ENCODE assay signal across 15 mouse cellular contexts in the genomic region with DNA sequence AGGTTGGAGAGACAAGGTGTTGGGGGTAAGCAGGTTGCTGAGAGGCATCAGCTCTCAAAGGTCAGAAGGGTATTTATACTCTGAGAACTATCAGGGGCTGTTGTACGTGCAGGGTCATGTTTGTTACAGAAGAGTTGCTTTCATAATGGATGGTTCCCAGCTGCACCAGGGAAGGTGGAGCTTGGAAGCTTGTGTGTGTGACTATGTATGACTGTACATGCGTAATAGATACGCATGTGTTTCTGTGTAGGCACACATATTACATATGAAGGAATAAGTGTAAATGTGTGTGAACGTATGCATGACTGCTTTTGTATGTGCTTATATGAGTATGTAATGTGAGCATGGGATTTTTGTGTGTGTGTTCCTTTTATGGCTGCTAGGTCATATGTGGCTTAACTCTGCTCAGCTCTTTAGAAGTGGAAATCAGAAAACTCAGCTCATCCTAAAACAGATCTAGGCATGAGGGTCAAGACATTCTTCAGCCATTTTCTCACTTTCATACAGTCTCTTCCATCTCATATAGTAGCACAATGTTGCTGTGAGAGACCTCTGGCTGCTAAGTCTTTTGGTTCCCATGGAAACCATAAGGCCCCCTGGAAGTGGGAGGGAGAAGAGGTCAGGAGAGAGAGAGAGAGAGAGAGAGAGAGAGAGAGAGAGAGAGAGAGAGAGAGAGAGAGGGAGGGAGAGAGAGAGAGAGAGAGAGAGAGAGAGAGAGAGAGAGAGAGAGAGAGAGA. TPM values are rescaled to one million over a fixed set of nuclear protein-coding genes. Genes with fewer than 3 reads are reported as not detected.
DNase-seq lines count a peak whose midpoint lies in the region; ATAC-seq and TF ChIP-seq lines count a peak whose summit lies in the region.
"Had no signal": no experiment of that assay in that cellular context is flagged by ENCODE, and none has a peak within 500 bp of the region (broad histone marks: within the 10 kb centered on the region; RNA-seq: fewer than 3 reads in every experiment).

No protein-coding gene starts in this region.

- DNase-seq in brain, embryonic 14.5 days (ENCODE audit: low read depth) = peak; percentile 61
- no peak for DNase-seq in forebrain, embryonic 10.5 days (ENCODE audit: extremely low spot score, low spot score)
- no peak for DNase-seq in hindbrain, embryonic 14.5 days (ENCODE audit: low spot score)
- no peak for DNase-seq in left cerebral cortex, adult 11 months (ENCODE audit: low spot score)
- DNase-seq in gastrocnemius, postnatal 14 days = no peak
- no peak for DNase-seq in cerebellum, postnatal 14 days
- DNase-seq: adrenal gland, postnatal 25 days; lung, postnatal 4 days; thymus, adult 18-20 months had no signal

- peak overlapping the region; percentile 44; the same call in 1 of the 2 replicates for H3K27ac ChIP-seq in forebrain, embryonic 10.5 days
- H3K27ac ChIP-seq in hindbrain, embryonic 14.5 days = peak overlapping the region; percentile 3; the same call in 1 of the 2 replicates
- peak overlapping the region; percentile 62; the same call in 1 of the 2 replicates for H3K27ac ChIP-seq in midbrain, embryonic 15.5 days
- H3K27ac ChIP-seq: embryonic facial prominence, embryonic 12.5 days; liver, embryonic 14.5 days had no signal

- no peaks in the 10 kb centered on the region for H3K36me3 ChIP-seq in forebrain, embryonic 10.5 days (replicated peaks)
- no peaks in the 10 kb centered on the region for H3K36me3 ChIP-seq in hindbrain, embryonic 14.5 days (replicated peaks; ENCODE audit: control insufficient read depth, insufficient read depth)
- no peaks in the 10 kb centered on the region for H3K36me3 ChIP-seq in midbrain, embryonic 15.5 days (replicated peaks)
- H3K36me3 ChIP-seq: embryonic facial prominence, embryonic 12.5 days; heart, embryonic 12.5 days had no signal

- ATAC-seq in hindbrain, embryonic 14.5 days (ENCODE audit: low FRiP score) = peak; percentile 52; the same call in 1 of the 2 replicates
- ATAC-seq in midbrain, embryonic 15.5 days (replicated peaks) = peak; percentile 89
- ATAC-seq in CD4-positive, CD25-positive, alpha-beta regulatory T cell, adult 4 months = no peak

- TF ChIP-seq CTCF in brain, embryonic 14.5 days (IDR thresholded peaks at IDR 0.05; ENCODE audit: borderline replicate concordance, extremely low read depth, insufficient read depth, insufficient read length) = no peak

- H3K9ac ChIP-seq in hindbrain, embryonic 14.5 days = no peak overlapping the region
- H3K9ac ChIP-seq in midbrain, embryonic 15.5 days = no peak overlapping the region
- H3K9ac ChIP-seq: embryonic facial prominence, embryonic 12.5 days; heart, embryonic 12.5 days; liver, embryonic 14.5 days had no signal

- WGBS in forebrain, embryonic 10.5 days = 87% methylated on average over 4 of the region's 4 CpGs
- WGBS in hindbrain, embryonic 14.5 days = 66% methylated on average over 4 of the region's 4 CpGs
- 77% methylated on average over 4 of the region's 4 CpGs for WGBS in midbrain, embryonic 15.5 days

- H3K27me3 ChIP-seq in forebrain, embryonic 10.5 days (ENCODE audit: poor library complexity, severe bottlenecking) = no peaks in the 10 kb centered on the region
- no peaks in the 10 kb centered on the region for H3K27me3 ChIP-seq in hindbrain, embryonic 14.5 days (ENCODE audit: control insufficient read depth, insufficient read depth, low read length)
- no peaks in the 10 kb centered on the region for H3K27me3 ChIP-seq in midbrain, embryonic 15.5 days (replicated peaks)
- H3K27me3 ChIP-seq: embryonic facial prominence, embryonic 12.5 days; heart, embryonic 12.5 days had no signal

- intact Hi-C loops in gastrocnemius, postnatal 14 days (cut with DNase I; ENCODE audit: low total_unique reads) = no loop called here

- no peaks in the 10 kb centered on the region for H3K9me3 ChIP-seq in forebrain, embryonic 10.5 days
- no peaks in the 10 kb centered on the region for H3K9me3 ChIP-seq in hindbrain, embryonic 14.5 days (ENCODE audit: control insufficient read depth, low read length)
- no peaks in the 10 kb centered on the region for H3K9me3 ChIP-seq in midbrain, embryonic 15.5 days
- H3K9me3 ChIP-seq: embryonic facial prominence, embryonic 12.5 days; heart, embryonic 12.5 days had no signal

- H3K4me3 ChIP-seq in forebrain, embryonic 10.5 days = no peak overlapping the region
- H3K4me3 ChIP-seq in hindbrain, embryonic 14.5 days (replicated peaks; ENCODE audit: low read length) = no peak overlapping the region
- no peak overlapping the region for H3K4me3 ChIP-seq in midbrain, embryonic 15.5 days
- H3K4me3 ChIP-seq: embryonic facial prominence, embryonic 12.5 days; heart, embryonic 12.5 days had no signal

- TF ChIP-seq POLR2A in brain, embryonic 14.5 days (IDR thresholded peaks at IDR 0.05; ENCODE audit: borderline replicate concordance, extremely low read depth, insufficient read depth, insufficient read length, poor library complexity, severe bottlenecking) = no peak

- no peak overlapping the region for H3K4me2 ChIP-seq in hindbrain, embryonic 14.5 days (replicated peaks)
- H3K4me2 ChIP-seq in midbrain, embryonic 15.5 days = no peak overlapping the region
- H3K4me2 ChIP-seq: embryonic facial prominence, embryonic 12.5 days; heart, embryonic 12.5 days had no signal

- H3K4me1 ChIP-seq in forebrain, embryonic 10.5 days = peaks cover 16% of the 10 kb centered on the region
- H3K4me1 ChIP-seq in hindbrain, embryonic 14.5 days (replicated peaks; ENCODE audit: control insufficient read depth, insufficient read depth, low read length) = peaks cover 12% of the 10 kb centered on the region; the same call in 1 of the 2 replicates
- peaks cover 13% of the 10 kb centered on the region for H3K4me1 ChIP-seq in midbrain, embryonic 15.5 days
- H3K4me1 ChIP-seq: embryonic facial prominence, embryonic 12.5 days had no signal

RNA-seq across cellular contexts. Expression of a gene that starts 25.0 kb away (rescaled TPM):
- polyA plus RNA-seq in brain, embryonic 14.5 days (2012; rRNA removed) = 17.7 and 24.8 TPM in 2 replicates
- 37.6 and 38.8 TPM in 2 replicates for polyA plus RNA-seq in forebrain, embryonic 10.5 days (2016; fragmentation: Nextera tagmentation; extraction: Ambion mirVana)
- 29.2 and 35.2 TPM in 2 replicates for polyA plus RNA-seq in hindbrain, embryonic 14.5 days (2014; fragmentation: Nextera tagmentation; extraction: Ambion mirVana)
- polyA plus RNA-seq in midbrain, embryonic 15.5 days (2015; fragmentation: Nextera tagmentation; extraction: Ambion mirVana) = 30.6 TPM in 2 replicates
- 10 to 100 TPM; 61.0 to 74.0 TPM for total RNA-seq in gastrocnemius, postnatal 14 days (2021)
- polyA plus RNA-seq in CD4-positive, CD25-positive, alpha-beta regulatory T cell, adult 4 months (2017; shearing (Covaris generic)) = not detected
- total RNA-seq: CH12.LX had no signal

RNA-seq across cellular contexts. Expression of a gene that starts 35.9 kb away (rescaled TPM):
- polyA plus RNA-seq in brain, embryonic 14.5 days (2012; rRNA removed) = 16.6 and 20.2 TPM in 2 replicates
- 0.30 and 0.47 TPM in 2 replicates for polyA plus RNA-seq in forebrain, embryonic 10.5 days (2016; fragmentation: Nextera tagmentation; extraction: Ambion mirVana)
- 9.7 and 13.0 TPM in 2 replicates for polyA plus RNA-seq in hindbrain, embryonic 14.5 days (2014; fragmentation: Nextera tagmentation; extraction: Ambion mirVana)
- polyA plus RNA-seq in midbrain, embryonic 15.5 days (2015; fragmentation: Nextera tagmentation; extraction: Ambion mirVana) = 14.5 and 15.0 TPM in 2 replicates
- 1 to 10 TPM; 3.9 to 7.3 TPM for total RNA-seq in gastrocnemius, postnatal 14 days (2021)
- polyA plus RNA-seq in CD4-positive, CD25-positive, alpha-beta regulatory T cell, adult 4 months (2017; shearing (Covaris generic)) = not detected
- total RNA-seq: CH12.LX had no signal

Comparison
In these comparisons a context has a peak if more than half of its experiments do, and no peak if none do; other contexts are left out.
1. H3K27ac ChIP-seq: peak in every context shown above with its lines; median percentile 62 in midbrain, embryonic 15.5 days; 44 in forebrain, embryonic 10.5 days; 3 in hindbrain, embryonic 14.5 days.
2. RNA of a gene that starts 25.0 kb away (polyA plus RNA-seq): 37.6 to 38.8 TPM in forebrain, embryonic 10.5 days, 29.2 to 35.2 TPM in hindbrain, embryonic 14.5 days, 30.6 TPM in midbrain, embryonic 15.5 days and 17.7 to 24.8 TPM in brain, embryonic 14.5 days; not detected in CD4-positive, CD25-positive, alpha-beta regulatory T cell, adult 4 months; every median in the first group is over 10 times any median in the second.